Mouse (Mus musculus): ENCODE measurements at regions not wholly inside any gene's neighbourhood (a gene's known extent, or its start where the extent isn't known, plus 50 kb on each side); places are given as distances from the start of the nearest gene placed in this dataset.

DNA sequence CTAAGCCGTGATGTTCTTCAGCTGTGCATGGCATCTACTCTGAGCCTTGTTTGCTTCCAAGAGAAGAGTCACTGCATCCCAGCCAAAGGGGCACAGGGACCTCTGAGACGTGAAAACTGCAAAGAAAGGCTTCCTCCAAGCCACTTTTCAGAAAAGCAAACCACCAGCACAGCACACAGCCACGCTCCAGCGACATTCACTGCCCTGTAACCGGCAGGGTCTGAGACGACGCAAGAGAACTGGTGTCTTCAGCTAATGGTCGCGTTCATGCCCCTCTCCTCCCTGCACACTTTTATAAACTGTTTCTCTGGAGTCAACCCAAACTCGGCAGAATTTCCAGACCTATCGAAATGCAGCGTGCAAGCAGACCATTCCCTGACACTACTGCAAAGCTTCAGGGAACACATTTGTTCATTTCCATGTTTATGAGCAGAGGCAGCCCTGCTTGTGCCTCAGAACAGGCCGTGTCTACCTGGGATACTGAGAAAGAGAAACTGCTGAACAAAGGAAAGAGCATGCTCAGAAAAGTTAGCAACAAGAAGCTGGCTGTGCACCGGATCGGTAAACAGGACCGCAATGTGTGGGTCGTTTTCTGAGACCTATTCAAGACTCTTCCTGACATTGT is 532.0 kb downstream of the Nfib start:
- TF ChIP-seq CTCF (IDR thresholded peaks at IDR 0.05) = no peak
- no peak for TF ChIP-seq EP300 (IDR thresholded peaks at IDR 0.05)

All from lung, postnatal 0 days (tissue).